Mouse (Mus musculus) megakaryocyte, embryonic 14.5 days (primary cell): ENCODE data around the gene Smco1.

Experiments
- FLI1 ChIP-seq: IDR thresholded peaks from 2 replicates; pipeline ENCODE4 v1.6.1; 2012; ENCODE audit warnings: low read length, inconsistent platforms, mixed read lengths
- GATA1 ChIP-seq: IDR thresholded peaks from 3 replicates; pipeline ENCODE4 v1.6.1; 2012; ENCODE audit warnings: mixed read lengths, low read length, inconsistent platforms, borderline replicate concordance

GRCm38 (mm10) chr16:32277308-32278256 is 6.3 kb downstream of the Smco1 start, which contains the start of gene Rnf168:
- no peak for TF ChIP-seq GATA1
- peak; percentile 67; the same call in 1 of the 2 replicates for TF ChIP-seq FLI1
